Mouse (Mus musculus): ENCODE measurements around the gene Grin2d.
"Not testable (repeated sequence)": the region's sequence is repeated elsewhere in the genome, so short reads cannot be mapped to it uniquely, and the experiment has no call there.

Grin2d gene

DNA sequence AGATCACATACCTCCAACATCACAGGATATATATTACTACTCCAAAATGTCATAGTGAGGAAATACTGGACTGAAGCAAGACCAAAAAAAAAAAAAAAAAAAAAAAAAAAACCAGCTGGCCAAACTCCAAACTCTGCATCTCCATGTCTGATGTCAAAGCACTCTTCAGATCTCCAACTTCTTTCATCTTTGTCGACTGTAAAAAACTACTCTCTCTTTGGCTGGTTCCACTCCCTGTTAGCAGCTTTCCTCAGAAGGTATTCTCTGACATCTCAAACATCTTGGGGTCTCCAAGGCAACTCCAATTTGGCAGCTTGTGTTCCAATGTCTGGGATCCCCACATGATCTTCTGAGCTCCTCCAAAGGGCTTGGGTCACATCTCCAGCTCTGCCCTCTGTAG is at the start of gene Grin2d:
TSS of gene Grin2d (minus strand) at position 101 of the 400 bp plus-strand sequence.
- not testable (repeated sequence) for DNase-seq (ENCODE audit: low spot score in 2 of 2)

DNA sequence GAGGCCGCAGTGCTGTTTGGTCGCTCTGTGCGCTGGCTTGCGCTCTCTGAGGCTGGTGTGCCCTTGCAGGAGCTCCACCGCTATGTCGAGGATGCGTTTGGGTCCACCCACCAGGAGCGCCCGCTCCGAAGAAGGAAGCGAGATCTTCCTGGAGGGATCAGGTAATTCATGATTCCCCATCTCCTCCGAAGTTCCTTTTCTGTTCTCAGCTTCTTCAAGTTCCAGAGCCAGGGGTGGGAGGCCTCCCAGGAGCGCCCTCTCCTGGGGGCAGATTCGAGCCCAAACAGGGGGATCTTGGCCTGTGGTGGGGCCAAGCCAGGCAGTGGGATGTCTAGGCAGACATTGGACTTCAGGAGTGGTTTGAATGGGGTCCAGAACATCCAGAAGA is 46.2 kb upstream of the Grin2d start:
- peak; percentile 43 to 49 for DNase-seq (ENCODE audit: low spot score in 2 of 2)

DNA sequence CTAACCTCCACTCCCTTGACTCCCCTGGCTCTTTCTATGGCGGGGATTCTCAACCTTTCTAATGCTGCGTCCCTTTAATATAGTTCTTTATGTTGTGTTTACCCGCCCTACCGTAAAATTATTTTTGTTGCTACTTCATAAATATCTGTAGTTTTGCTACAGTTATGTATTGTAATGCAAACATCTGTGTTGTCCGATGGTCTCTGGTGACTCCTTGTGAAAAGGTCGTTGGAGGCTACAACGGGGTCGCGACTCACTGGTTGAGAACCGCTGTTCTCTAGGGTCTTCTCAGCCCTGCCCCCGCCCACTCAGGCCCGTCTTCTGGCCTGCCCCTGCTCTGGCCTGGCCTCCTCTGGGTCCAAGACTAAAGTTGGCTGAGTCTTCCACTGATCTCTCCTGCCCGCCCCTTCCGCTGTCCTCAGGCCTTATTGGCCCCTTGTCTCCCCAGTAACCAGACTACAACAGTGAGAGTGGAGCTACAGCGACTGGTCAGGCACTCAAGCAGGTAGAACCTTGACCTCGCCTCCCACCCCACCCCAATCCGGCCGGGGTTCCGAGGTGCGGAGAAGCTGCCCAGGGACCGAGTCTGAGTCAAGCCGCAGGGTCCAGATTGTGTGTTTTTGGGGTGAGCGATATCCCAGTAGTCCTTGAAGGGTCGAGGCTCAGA is 45.7 kb upstream of the Grin2d start, which contains the start of gene Ccdc114:
TSS of gene Ccdc114 (plus strand) at position 311 of the 667 bp plus-strand sequence.
- DNase-seq (ENCODE audit: low spot score in 2 of 2) = peak; percentile 76 to 81

DNA sequence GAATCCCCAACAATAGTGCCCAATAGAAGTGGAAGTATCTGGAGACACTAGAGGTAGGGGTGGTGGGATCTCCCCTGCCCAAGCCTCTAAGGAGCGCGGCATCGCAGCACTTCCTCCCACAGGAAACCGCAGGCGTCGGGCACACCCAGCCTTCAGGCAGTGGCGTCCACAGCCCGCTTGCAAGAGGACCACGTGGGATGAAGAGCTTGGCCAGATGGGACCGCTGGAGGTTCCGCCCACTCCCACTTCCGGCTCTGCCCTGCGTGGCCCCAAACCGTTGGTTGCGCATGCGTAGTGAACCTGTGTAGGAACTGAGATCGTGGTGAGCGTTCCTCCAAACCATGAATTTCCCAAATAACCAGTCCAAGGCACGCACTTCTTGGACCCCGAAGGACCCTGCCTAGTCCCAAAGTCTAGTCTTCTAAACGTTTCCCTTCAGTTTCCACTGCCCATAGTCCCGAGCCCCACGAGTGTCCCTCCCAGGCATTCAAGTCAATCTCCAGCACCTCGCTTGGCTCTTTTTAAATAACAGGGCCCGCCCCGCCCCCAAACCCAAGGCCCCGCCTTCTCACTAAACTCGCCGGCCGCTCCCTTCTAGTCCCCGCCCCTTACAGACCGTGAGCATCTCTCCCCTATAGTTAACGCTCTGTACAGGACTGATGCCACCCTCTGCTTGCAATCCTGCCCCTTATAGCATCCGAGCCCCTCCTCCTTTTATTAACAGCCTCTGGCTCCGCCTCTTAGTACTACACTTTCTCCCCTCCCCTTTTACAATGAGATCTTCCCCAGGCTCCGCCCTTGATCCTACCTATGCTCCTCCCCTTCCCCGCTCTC is 45.0 kb upstream of the Grin2d start:
- DNase-seq (ENCODE audit: low spot score in 2 of 2) = peak; percentile 98

DNA sequence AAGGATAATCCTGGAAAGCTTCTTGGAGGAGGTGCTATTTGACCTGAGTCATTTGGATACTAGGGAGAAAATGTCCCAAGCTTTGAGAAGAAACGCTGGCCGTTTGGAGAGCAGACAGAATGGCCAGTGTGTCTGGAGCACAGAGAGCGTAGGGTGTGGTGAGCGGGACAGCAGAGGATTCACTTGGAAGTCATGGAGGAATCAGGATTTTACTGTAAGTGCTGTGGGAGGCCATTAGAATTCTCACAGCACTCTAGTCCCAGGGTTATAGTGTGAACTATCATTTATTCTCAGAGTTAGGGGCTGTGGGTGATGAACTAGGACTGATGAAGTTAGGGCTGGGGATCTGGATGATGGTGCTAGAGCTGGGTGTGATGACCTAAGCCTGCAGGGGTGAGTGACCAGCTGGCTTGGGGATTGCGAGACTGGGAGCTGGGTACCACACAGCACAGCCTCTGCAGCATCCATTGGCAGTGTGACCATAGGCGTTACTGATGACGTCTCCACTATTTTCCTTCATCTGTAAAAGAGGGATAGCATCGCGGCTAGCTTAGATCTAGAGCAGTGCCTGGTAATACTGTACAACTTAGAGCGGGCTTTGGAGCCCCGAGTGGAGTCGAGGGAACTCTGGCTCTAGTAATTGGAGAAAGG is 43.9 kb upstream of the Grin2d start:
- no peak for DNase-seq (ENCODE audit: low spot score in 2 of 2)

DNA sequence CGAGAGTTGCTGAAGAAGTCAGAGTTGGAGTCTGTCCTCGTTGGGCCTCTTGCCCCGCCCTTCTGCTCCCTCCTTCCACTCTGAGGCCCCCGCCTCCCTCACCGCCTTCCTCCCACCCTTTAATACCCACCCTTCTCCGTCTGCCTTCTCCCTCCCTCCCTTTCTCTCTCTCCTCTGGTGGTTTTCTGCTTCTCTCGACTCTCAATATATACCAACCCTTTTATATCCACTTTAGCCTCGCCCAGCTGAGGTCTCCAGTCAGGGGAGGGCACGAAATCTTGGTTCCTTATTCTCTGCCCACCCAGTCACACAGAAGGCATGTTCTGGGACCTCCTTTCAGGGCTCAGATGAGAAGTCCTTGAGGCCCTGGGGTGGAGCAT is 43.1 kb upstream of the Grin2d start, which contains the start of gene Emp3:
TSS of gene Emp3 (minus strand) at position 163 of the 380 bp plus-strand sequence.
- DNase-seq (ENCODE audit: low spot score in 2 of 2) = peak; percentile 78 to 82

DNA sequence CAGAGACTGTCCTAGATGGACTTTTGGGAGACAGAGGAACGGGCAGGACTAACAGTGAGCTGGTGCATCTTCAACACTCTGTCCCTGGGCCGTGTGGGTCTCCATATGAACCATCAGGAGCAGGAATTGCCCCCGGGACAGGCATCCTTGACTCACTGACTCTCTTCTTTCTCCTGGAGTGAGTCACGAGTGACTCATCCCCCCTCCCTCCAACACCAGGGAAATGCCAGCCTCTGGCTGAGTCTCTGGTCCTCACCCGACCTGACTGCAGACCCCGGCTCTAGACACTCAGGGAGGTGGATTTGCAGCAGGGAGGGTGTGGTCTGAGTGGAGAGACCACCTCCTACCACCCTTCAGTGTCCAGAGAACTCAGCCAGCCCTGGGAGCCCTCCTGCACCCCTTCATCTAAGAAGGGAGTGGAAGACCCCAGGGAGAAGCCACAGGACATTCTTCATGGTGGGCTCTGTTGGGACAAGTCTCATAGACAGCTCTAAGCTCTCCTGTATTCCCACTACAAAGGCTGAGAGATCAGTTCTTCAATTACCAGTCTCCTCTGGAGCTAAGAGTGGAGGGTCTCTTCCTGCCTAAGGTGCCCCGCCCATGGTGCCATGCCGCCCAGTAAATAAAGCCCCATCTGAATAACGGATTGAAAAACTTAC is 42.5 kb upstream of the Grin2d start:
- no peak for DNase-seq (ENCODE audit: low spot score in 2 of 2)

DNA sequence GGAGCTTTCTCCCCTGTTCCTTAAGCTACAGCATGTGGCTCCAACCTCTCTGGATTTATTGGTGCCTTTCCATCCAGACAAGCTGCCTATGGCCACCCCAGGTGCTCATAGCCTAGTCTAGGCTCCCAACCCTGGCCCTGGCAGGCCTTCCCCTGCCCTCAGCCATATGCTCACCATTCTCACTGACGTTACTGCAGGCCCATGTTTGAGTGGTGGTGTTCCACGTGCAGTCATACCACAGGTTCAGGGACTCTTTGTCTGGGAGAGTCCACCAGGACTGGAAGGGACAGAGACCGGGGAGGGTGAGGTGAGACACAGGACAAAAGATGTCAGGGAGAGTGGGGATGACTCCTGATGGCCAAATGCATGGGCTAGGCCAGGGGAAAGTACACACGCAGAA is 41.6 kb upstream of the Grin2d start:
- no peak for DNase-seq (ENCODE audit: low spot score in 2 of 2)

DNA sequence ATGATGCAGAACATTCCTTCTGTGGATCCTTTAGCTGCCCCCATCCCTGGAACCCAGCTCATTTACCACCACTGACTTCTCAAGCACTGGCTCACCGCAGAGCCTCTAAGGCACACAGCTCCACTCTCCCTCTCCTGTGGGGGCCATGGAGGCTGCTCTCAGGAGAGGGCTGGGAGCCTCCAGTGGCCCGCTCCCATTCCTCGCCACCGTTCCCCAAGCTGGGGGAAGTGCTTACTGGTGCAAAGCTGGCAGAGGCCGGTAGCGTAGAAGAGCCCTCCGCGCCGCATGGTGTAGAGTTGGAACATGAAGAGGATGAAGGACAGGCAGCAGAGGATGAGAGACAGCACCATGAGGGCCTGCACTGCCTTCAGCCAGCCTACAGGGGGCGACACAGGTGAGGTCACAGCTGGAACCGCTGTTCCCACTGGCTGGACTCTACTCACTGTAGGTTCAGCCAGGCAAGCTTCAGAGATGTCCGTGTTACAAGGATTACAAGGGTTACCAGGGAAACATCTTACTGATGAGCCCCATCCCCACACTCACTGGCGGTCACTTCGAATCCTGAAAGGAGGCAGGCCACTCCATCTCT is 41.0 kb upstream of the Grin2d start:
- no peak for DNase-seq (ENCODE audit: low spot score in 2 of 2)

DNA sequence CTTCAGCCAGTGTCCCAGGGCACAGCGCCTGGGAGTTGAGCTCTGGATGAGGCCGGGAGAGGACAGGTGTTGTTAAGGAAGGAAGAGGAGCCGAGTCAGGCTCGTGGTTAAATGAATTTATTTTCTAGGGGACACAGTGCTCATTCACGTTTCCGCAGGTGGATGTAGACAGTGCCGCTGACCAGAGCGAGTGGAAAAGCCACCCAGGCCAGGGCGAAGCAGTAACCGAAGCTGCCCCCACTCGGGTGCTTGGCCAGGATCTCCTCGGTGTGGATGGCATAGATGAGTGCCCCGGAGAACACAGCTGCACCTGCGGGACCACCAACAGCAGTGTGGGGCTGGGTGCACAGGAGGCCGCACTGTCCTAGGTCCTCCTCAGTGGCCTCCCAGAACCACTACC is 39.7 kb upstream of the Grin2d start:
- no peak for DNase-seq (ENCODE audit: low spot score in 2 of 2)

DNA sequence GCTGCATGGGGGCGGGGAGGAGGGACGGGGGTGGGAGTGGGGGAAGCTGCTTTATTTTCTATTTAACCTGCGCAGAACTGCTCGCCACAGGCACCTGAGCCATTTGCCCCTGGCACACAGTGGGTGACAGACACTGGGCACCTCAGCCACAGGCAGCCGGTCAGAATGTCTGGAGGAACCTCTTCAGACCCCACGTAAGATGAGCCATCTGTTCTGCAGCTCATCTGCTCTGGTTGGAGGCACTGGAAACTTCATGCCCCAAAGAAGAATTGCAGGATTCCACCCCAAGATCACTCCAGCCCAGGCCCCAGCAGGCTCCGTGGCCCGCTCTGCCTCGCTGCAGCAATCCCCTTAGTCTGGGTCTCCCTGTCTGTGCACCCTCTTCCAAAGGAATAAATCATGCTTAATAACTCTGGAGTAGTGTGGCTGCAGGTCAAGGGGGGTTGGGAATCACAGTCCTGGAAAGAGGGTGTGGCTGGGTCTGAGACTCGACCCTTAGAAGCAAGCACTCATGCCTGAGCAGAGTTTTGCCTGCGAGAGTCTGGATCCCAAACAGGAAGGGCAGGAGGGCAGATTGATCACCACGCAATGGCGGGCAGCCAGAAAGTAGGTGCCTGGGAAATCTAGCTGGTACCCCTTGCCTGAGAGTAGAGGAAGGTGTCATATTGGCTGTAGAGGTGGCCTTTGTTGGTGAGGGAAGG is 39.0 kb upstream of the Grin2d start:
- no peak for DNase-seq (ENCODE audit: low spot score in 2 of 2)

DNA sequence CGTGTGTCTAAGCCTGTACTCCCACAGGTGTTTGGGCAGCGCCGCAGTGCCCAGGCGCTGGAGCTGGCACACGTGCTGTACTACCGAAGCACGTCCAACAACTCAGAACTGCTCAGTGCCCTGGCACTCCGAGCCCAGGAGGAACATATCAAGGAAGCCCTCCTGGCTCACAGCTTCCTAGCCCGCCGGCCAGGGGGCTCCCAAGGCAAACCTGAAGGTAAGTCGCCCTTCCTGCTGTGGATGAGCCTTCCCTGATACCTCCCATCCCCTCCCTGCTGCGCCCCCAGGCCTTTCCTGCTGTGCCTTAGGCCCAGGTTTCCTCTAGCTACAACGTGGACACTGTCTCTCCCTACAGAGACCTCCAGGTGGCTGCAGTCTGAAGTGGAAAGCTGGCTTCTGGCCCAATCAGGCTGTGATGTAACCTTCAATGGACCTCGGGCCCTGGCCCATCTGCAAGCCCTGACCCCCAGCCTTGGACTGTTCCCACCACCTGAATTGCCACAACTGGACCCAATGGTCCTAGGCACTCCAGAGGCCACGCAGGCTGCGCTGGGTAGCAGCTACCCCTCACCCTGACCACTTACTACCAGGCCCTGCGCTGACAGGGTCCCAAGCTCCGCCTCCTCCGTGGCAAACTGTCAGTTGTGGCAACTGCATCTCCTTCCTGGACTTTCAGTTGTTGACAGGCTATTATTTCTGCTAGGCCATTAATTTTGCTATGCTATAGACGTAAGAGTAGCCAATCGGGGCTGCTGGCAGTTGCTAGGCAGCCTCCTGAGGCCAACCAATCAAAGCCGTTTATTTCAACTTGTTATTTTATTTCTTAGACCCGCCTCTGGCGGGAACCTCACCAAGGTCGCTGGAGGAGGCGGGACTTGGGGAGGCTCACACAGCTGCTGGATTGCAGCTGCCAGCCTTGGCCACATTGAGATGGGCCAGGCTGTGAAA is 38.2 kb upstream of the Grin2d start:
- peak; percentile 82 to 87 for DNase-seq (ENCODE audit: low spot score in 2 of 2)

DNA sequence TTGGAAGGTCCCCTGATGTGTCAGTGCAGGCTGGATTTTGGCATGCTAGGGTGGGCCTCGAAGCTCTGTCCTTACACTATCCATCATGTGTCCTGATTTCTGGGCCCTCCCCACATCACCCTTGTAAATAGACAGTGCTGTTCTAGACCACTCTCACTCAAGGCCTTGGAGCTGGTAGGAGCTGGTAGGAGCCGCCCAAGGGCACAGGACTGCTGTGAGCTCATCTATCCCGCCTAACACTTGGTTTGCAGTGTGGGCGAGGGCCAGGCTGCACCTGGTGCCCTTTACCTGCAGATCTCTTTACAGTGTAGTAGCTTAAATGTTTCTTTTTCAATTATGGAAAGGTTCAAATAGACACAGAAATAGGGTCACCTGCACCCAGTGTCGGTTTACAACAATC is 36.8 kb upstream of the Grin2d start:
- DNase-seq (ENCODE audit: low spot score in 2 of 2) = no peak

DNA sequence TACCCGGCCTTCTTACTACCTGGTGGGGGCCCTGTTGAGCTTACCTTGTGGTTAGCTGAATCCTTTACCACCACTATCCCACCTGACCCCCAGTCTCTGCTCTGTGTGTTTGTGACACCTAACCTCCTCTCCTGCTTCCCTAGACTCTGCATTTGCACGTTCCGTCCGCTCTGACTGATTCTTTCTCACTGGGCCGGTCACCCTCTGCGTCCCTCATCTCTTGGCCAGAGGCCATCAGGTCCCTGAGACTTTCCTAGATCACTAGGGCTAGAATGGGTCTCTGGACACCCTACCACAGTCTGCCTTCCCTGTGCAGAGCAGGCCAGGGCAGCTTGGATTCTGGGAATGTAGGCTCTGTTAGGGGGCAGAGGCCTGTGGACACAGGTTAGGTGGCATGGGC is 35.9 kb upstream of the Grin2d start:
- DNase-seq (ENCODE audit: low spot score in 2 of 2) = no peak

DNA sequence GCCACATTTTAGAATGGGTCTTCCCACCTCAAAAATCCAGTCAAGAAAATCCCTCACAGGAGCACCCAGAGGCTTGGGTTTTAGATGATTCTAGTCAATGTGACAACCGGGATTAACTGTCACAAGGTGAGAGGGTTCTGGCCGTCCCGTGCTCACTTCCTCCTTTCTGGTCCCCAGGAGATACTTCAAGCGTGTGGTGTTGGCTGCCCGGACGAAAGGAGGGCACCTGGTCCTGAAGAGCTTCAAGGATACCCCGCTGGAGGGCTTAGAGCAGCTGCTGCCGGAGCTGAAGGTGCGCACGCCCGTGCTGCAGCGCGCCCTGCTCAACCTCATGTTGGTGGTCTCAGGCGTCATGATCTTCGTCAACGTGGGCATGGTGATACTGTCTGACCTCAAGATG is 31.0 kb upstream of the Grin2d start:
- DNase-seq (ENCODE audit: low spot score in 2 of 2) = no peak

DNA sequence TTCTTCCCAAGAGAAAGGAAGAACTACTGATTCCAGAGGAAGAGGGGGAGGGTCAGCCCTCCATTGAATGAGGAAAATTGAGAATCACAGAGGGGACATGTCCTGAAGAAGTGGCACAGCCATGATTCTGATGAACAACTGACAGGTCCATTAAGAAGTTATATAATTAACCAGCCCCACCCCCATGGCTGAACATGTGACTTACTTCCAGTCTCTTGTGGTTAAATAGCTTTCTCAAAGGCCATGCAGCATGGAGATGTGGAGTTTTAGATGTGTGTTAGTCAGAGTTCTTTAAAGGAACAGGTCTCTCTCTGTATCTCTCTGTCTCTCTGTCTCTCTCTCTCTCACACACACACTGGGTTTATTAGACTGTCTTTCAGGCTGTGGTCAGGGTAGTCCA is 30.2 kb upstream of the Grin2d start:
- no peak for DNase-seq (ENCODE audit: low spot score in 2 of 2)

DNA sequence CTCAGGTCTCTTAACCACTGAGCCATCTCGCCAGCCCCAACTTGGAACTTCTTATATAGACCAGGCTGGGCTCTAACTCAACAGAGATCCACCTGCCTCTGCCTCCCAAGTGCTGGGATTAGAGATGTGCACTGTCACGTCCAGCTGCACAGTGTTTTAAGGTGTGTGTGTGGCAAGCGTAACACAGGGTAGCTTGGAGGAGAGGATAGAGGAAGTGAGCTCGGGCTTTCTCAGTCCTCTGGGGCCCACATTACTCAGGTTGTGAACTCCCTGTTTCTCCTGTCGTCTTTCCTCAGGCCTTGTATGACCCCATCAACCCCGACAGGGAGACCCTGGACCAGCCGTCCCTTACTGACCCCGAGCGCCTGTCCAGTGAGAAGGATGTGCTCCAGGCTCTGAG is 28.4 kb upstream of the Grin2d start:
- no peak for DNase-seq (ENCODE audit: low spot score in 2 of 2)

DNA sequence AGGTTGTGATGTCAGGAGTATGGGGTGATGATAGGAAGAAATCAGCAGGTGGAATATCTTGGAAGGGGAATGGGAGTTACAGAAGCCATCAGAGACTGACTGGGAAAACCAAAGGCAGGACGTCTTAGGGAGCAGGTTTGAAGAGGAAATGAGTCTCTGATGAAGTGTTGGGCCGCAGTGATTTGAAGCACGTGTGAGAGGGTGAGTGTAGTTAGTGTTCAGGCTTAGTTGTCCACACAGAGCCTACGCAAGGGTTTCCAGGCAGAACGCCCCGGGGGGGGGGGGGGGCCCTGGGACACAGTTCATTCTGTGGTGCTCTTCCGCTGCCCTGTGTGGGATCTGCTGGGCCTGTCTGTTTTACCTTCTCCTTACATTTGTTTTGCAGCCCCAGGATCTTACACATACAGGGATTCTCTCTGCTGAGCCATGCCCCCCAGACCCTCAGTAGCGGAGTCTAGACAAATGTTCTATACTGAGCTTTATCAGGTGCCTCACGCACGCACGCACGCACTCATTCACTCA is 24.4 kb upstream of the Grin2d start:
- DNase-seq (ENCODE audit: low spot score in 2 of 2) = no peak

DNA sequence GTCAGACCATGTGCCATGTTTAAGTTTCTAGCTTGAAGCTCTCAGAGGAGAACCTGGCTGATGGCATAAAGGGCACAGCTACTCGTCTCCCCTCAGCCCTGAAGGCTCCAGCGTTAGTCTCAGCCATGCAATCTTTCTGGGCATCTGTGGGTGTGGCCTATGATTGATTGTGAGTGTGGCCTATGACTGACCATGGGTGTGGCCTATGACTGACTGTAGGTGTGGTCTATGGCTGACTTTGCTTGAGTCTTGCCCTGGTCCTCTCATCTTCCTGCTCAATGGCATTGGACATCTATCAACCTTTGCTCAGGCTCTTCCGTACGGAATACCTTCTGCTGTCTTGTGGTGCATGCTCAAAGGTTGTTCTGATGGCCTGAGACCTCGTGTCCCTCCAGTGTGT is 23.4 kb upstream of the Grin2d start:
- no peak for DNase-seq (ENCODE audit: low spot score in 2 of 2)

DNA sequence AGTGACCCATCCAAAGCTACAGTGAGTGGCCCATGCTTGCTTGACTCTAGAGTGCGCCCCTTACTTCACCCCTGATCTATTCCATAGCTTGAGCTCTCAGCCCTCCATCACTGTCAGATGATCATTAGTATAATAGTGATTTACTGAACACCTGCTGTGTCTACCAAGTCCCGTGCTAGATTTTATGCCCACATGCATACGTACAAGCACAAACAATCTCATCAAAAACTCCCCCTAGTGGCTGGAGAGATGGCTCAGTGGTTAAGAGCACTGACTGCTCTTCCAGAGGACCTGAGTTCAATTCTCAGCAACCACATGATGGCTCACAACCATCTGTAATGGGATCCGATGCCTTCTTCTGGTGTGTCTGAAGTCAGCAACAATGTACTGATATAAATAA is 19.9 kb upstream of the Grin2d start:
- peak; percentile 50 to 68 for DNase-seq (ENCODE audit: low spot score in 2 of 2)
